Mouse (Mus musculus) heart, embryonic 15.5 days (tissue): ENCODE data around the gene Spsb2. TPM values are rescaled to one million over a fixed set of nuclear protein-coding genes. Genes with fewer than 3 reads are reported as not detected.

Experiments used
- ATAC-seq: fragments of 200-750 bp; cut with Nextera tagmentation; replicated peaks from 2 replicates; pipeline ENCODE4 v1.8.0; 2017; ENCODE audit warnings: low read depth, moderate TSS enrichment; ENCODE audit not compliant: insufficient number of reproducible peaks, insufficient read depth, low FRiP score
- H3K27ac ChIP-seq: fragments of 300-500 bp; sonication (generic); 2 replicates; pipeline ENCODE4 v1.5.1; 2015; ENCODE audit warnings: mild to moderate bottlenecking, inconsistent platforms
- H3K27me3 ChIP-seq: fragments of 300-500 bp; sonication (generic); 2 replicates; pipeline ENCODE4 v1.6.1; 2015; ENCODE audit warnings: inconsistent platforms
- H3K36me3 ChIP-seq: fragments of 300-500 bp; sonication (generic); 2 replicates; pipeline ENCODE4 v1.6.1; 2015; ENCODE audit warnings: mild to moderate bottlenecking, inconsistent platforms
- H3K4me1 ChIP-seq: fragments of 300-500 bp; sonication (generic); replicated peaks from 2 replicates; pipeline ENCODE4 v1.6.1; 2015; ENCODE audit warnings: inconsistent platforms
- H3K4me2 ChIP-seq: fragments of 300-500 bp; sonication (generic); 2 replicates; pipeline ENCODE4 v1.6.1; 2015; ENCODE audit warnings: inconsistent platforms, mild to moderate bottlenecking, moderate library complexity
- H3K4me3 ChIP-seq: fragments of 300-500 bp; sonication (generic); 2 replicates; pipeline ENCODE4 v1.5.1; 2015; ENCODE audit warnings: mild to moderate bottlenecking, inconsistent platforms
- H3K9ac ChIP-seq: fragments of 300-500 bp; sonication (generic); 2 replicates; pipeline ENCODE4 v1.6.1; 2015; ENCODE audit warnings: mild to moderate bottlenecking, inconsistent platforms
- H3K9me3 ChIP-seq: fragments of 300-500 bp; sonication (generic); replicated peaks from 2 replicates; pipeline ENCODE4 v1.6.1; 2016; ENCODE audit warnings: inconsistent platforms
- WGBS: fragments of 180-500 bp; shearing (Covaris S2); methylation state at CpG from one replicate; pipeline ENCODE4 v1.1.7; 2015; ENCODE audit warnings: mixed read lengths; 5-methylcytosine and 5-hydroxymethylcytosine counted together
- polyA plus RNA-seq: library from polyadenylated mRNA; unstranded; fragments of >200 nt; fragmentation: Nextera tagmentation; extraction: Ambion mirVana; gene quantifications from 2 replicates; pipeline ENCODE4 v1.2.1, GENCODE M21; 2015

Gene Spsb2
- polyA plus RNA-seq: 7.0 and 9.8 TPM in 2 replicates

DNA sequence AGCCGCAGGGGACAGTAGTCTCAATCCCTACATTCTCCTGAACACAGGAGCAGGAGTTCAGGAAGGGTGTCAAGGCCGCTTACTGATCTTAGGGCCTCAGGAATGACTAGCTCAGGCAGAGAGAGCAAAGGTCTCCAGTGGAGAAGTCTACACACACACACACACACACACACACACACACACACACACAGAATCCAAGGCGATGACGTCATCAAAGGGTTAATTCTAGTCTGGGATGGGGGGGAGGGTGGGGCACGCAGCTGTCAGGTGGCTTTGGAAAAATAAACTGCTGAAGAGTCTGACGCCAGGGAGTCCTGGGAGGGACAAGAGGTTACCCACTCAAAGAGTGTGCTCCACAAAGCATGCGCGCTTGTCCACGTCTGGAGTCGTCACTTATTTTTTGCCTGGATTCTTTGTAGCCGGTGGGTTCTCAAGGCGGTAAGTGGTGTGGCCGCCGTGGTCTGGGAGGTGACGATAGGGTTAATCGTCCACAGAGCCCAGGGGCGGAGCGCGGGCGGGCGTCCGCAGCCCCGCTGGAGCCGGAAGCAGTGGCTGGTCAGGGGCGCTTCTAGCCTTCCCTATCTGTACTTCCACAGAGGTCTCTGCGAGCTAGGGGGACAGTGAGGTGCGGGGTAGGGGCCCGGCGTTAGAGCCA lies at the start of gene Spsb2:
Gene Spsb2 (plus strand): TSS at position 304 of the 655 bp plus-strand sequence.
- WGBS: 3% methylated on average over 29 of the region's 29 CpGs
- H3K27me3 ChIP-seq: no peaks in the 10 kb centered on the region

GRCm38 (mm10) chr6:124758849-124759232 lies 49.6 kb upstream of the Spsb2 start:
- peak overlapping the region; percentile 13 for H3K4me3 ChIP-seq

More for the DNA sequence above, at the start of gene Spsb2:
- Histone ChIP-seq H3K4me2 (peak within 1 kb of the TSS; percentile 86), H3K36me3 (peaks cover 23% of the 10 kb centered on the region), H3K4me3 (peak within 1 kb of the TSS; percentile 57), H3K27ac (peak within 1 kb of the TSS; percentile 91), H3K4me1 (peaks cover 57% of the 10 kb centered on the region), H3K9ac (peak within 1 kb of the TSS; percentile 75), H3K9me3 (no peaks in the 10 kb centered on the region)
- peak; percentile 58 for ATAC-seq

GRCm38 (mm10) chr6:124759259-124759658 lies 49.2 kb upstream of the Spsb2 start:
- Histone ChIP-seq H3K4me3 (peak overlapping the region; percentile 13), H3K4me2 (peak overlapping the region; percentile 87), H3K36me3 (no peaks in the 10 kb centered on the region), H3K9me3 (no peaks in the 10 kb centered on the region), H3K27ac (peak overlapping the region; percentile 96), H3K27me3 (no peaks in the 10 kb centered on the region), H3K9ac (peak overlapping the region; percentile 26; the same call in 1 of the 2 replicates), H3K4me1 (peaks cover 41% of the 10 kb centered on the region)
- 1% methylated on average over 5 of the region's 5 CpGs for WGBS
- no peak; the same call in 1 of the 2 replicates for ATAC-seq

More at GRCm38 (mm10) chr6:124758849-124759232, 49.6 kb upstream of the Spsb2 start:
- H3K4me1 ChIP-seq: peaks cover 45% of the 10 kb centered on the region
- H3K36me3 ChIP-seq: no peaks in the 10 kb centered on the region
- no peaks in the 10 kb centered on the region for H3K9me3 ChIP-seq
- H3K27ac ChIP-seq: peak overlapping the region; percentile 96
- H3K9ac ChIP-seq: peak overlapping the region; percentile 26; the same call in 1 of the 2 replicates
- peak overlapping the region; percentile 87 for H3K4me2 ChIP-seq
- ATAC-seq: no peak
- H3K27me3 ChIP-seq: no peaks in the 10 kb centered on the region
- 38% methylated on average over 2 of the region's 2 CpGs for WGBS

DNA sequence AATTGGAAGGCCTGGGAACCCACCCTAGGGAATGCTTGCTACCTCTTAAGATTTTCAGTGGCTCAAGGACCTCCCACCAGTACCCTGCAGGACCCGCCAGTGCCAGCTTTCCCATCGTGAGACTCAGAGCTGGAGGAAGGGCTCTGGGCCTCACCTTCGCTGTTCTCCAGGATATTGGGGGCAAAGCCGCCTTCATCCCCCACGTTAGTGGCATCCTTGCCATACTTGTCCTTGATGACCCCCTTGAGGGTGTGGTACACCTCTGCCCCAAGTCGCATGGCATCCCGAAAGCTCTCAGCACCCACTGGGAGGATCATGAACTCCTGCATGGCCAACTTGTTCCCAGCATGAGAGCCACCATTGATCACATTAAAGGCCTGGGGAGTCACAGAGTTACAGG lies 42.5 kb upstream of the Spsb2 start:
- H3K27me3 ChIP-seq: peaks cover 11% of the 10 kb centered on the region; the same call in 1 of the 2 replicates
- ATAC-seq: no peak
- H3K9me3 ChIP-seq: no peaks in the 10 kb centered on the region
- peaks cover 28% of the 10 kb centered on the region for H3K4me1 ChIP-seq
- no peak overlapping the region for H3K4me2 ChIP-seq
- no peak overlapping the region for H3K4me3 ChIP-seq
- H3K27ac ChIP-seq: no peak overlapping the region
- no peak overlapping the region for H3K9ac ChIP-seq
- no peaks in the 10 kb centered on the region for H3K36me3 ChIP-seq
- 80% methylated on average over 7 of the region's 7 CpGs for WGBS

DNA sequence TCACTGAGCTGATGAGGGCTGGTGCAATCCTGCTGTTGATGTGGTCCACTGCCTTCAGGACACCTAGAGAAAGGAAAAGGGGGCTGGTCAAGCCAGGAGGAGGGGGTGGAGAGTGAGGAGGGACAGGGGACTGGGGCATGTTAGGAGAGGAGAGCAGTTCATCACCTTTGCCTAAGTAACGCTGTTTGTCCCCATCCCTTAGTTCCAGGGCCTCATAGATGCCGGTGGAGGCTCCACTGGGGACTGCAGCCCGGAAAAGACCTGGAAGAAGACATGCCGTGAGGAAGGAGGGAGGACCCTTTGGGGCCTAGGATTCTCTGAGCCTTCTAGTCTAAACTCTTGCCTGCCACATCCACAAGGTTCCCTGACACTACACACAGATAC lies 40.9 kb upstream of the Spsb2 start:
- no peaks in the 10 kb centered on the region for H3K9me3 ChIP-seq
- H3K36me3 ChIP-seq: no peaks in the 10 kb centered on the region
- 57% methylated on average over 4 of the region's 4 CpGs for WGBS
- H3K27ac ChIP-seq: no peak overlapping the region
- no peak overlapping the region for H3K4me2 ChIP-seq
- ATAC-seq: no peak
- no peak overlapping the region for H3K9ac ChIP-seq
- no peak overlapping the region for H3K4me3 ChIP-seq
- peaks cover 11% of the 10 kb centered on the region; the same call in 1 of the 2 replicates for H3K27me3 ChIP-seq
- H3K4me1 ChIP-seq: peaks cover 28% of the 10 kb centered on the region

GRCm38 (mm10) chr6:124767920-124768703 lies 40.3 kb upstream of the Spsb2 start:
- ATAC-seq: peak; percentile 40; the same call in 1 of the 2 replicates
- Histone ChIP-seq H3K36me3 (no peaks in the 10 kb centered on the region), H3K4me1 (peaks cover 28% of the 10 kb centered on the region), H3K27ac (no peak overlapping the region), H3K4me2 (peak overlapping the region; percentile 94), H3K9ac (no peak overlapping the region), H3K27me3 (peaks cover 11% of the 10 kb centered on the region; the same call in 1 of the 2 replicates), H3K4me3 (peak overlapping the region; percentile 55), H3K9me3 (no peaks in the 10 kb centered on the region)
- 33% methylated on average over 19 of the region's 19 CpGs for WGBS

GRCm38 (mm10) chr6:124768704-124769044 lies 39.8 kb upstream of the Spsb2 start:
- H3K4me2 ChIP-seq: peak overlapping the region; percentile 94
- no peaks in the 10 kb centered on the region for H3K36me3 ChIP-seq
- no peaks in the 10 kb centered on the region for H3K9me3 ChIP-seq
- peak overlapping the region; percentile 55 for H3K4me3 ChIP-seq
- H3K27me3 ChIP-seq: peaks cover 11% of the 10 kb centered on the region; the same call in 1 of the 2 replicates
- 8% methylated on average over 9 of the region's 9 CpGs for WGBS
- H3K4me1 ChIP-seq: peaks cover 28% of the 10 kb centered on the region
- ATAC-seq: no peak
- no peak overlapping the region for H3K27ac ChIP-seq
- H3K9ac ChIP-seq: peak overlapping the region; percentile 25; the same call in 1 of the 2 replicates

DNA sequence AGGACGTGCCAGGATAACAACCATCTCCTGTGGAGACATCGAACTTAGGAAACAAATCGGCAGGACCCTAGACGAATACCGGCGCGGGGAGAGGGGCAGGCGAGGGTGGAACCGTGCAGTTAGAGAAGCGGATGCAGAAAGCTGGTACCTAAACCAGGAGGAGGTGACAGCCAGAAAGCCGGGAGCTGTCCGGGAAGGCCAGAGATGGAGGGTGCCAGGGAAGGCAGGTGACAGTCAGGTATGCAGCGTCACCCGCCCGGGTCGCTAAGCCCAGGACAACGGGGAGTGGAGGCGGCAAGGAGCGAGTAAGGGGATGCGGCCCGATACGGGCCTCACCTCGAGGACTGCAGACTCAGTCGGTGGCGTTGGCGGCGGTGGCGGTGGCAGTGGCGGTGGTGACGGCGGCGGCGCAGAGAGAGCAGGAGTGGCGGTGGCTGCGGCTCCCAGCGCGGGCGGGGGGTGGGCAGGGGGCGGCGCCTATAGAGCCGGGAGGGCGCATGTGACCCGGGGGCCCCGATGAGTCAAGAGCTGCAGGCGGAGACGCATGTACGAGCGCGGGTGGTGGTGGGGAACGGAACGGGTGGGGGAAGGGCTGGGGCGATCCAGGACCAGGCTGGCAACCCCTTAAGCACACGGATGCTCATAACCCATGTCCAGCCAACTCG lies 39.2 kb upstream of the Spsb2 start, which contains the start of gene Eno2:
Gene Eno2 (minus strand): TSS at position 573 of the 665 bp plus-strand sequence.
- peak within 1 kb of the TSS; percentile 25 for H3K9ac ChIP-seq
- H3K4me1 ChIP-seq: peaks cover 28% of the 10 kb centered on the region
- H3K27ac ChIP-seq: no peak within 1 kb of the TSS
- H3K27me3 ChIP-seq: peaks cover 11% of the 10 kb centered on the region; the same call in 1 of the 2 replicates
- H3K4me3 ChIP-seq: peak within 1 kb of the TSS; percentile 55
- ATAC-seq: peak; percentile 79
- no peaks in the 10 kb centered on the region for H3K9me3 ChIP-seq
- H3K36me3 ChIP-seq: no peaks in the 10 kb centered on the region
- H3K4me2 ChIP-seq: peak within 1 kb of the TSS; percentile 94
- under 1% methylated on average over 49 of the region's 54 CpGs for WGBS

DNA sequence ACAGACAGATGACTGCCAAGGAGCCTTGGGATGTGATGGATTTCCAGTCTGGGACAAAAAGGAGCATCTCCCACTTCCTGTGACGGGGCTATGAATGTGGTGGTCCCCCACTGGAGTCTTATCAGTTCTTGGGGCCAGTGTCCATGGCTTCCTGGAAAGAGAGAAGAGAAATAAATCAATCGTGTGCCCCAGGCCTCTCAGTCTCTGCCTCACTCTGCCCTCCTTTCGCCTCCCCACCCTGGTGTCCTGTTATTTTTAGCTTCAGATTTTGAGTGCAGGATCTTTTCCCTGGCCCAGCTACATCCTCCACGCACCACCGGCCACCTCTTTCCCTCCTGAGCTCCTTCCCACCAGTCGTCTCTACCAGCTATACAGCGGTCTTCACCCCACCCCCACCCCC lies 38.4 kb upstream of the Spsb2 start:
- WGBS: 27% methylated on average over 7 of the region's 7 CpGs
- Histone ChIP-seq H3K27me3 (peaks cover 11% of the 10 kb centered on the region; the same call in 1 of the 2 replicates), H3K4me2 (peak overlapping the region; percentile 94), H3K9ac (peak overlapping the region; percentile 25), H3K36me3 (no peaks in the 10 kb centered on the region), H3K4me1 (peaks cover 28% of the 10 kb centered on the region), H3K9me3 (no peaks in the 10 kb centered on the region), H3K27ac (no peak overlapping the region), H3K4me3 (peak overlapping the region; percentile 55)
- ATAC-seq: no peak

DNA sequence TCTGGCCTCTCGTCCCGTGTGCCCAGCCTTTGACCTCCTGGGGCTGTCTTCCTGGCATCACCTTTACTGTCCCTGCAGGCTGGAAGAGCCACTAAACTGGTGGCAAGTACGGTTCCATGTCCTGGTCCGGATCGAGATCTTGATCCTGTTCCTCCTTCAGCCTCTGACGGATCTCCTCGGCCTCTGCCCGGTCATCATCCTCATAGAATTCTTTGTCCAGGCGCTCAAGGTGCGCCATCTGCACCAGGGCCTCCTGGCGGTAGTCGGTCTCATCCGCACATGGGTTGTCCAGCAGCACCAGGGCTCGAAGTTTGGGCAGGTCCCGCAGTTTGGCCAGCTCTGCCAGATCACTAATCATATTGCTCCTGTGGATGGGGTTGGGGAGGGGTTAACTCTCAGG lies 38.0 kb upstream of the Spsb2 start:
- H3K4me2 ChIP-seq: no peak overlapping the region
- H3K36me3 ChIP-seq: no peaks in the 10 kb centered on the region
- peaks cover 28% of the 10 kb centered on the region for H3K4me1 ChIP-seq
- H3K27me3 ChIP-seq: peaks cover 11% of the 10 kb centered on the region; the same call in 1 of the 2 replicates
- no peak overlapping the region for H3K4me3 ChIP-seq
- H3K9me3 ChIP-seq: no peaks in the 10 kb centered on the region
- 82% methylated on average over 15 of the region's 15 CpGs for WGBS
- ATAC-seq: no peak
- H3K9ac ChIP-seq: no peak overlapping the region
- H3K27ac ChIP-seq: no peak overlapping the region
